Mouse (Mus musculus) heart, postnatal 0 days (tissue): ENCODE measurements around the gene Cd2ap. TPM values are rescaled to one million over a fixed set of nuclear protein-coding genes. Genes with fewer than 3 reads are reported as not detected.

Source experiments
- ATAC-seq: fragments of 200-750 bp; cut with Nextera tagmentation; 2 replicates; pipeline ENCODE4 v1.8.0; 2017; ENCODE audit warnings: low read depth, moderate number of reproducible peaks, moderate library complexity; ENCODE audit not compliant: insufficient read depth
- DNase-seq: peaks from one replicate; pipeline ENCODE4 v3.0.0-alpha.2; 2016; ENCODE audit warnings: low spot score
- H3K27ac ChIP-seq: fragments of 300-500 bp; sonication (generic); 2 replicates; pipeline ENCODE4 v1.5.1; 2014; ENCODE audit warnings: low read depth, mild to moderate bottlenecking
- H3K27me3 ChIP-seq: fragments of 300-500 bp; sonication (generic); 2 replicates; pipeline ENCODE4 v1.6.1; 2014; ENCODE audit warnings: low read length, mixed read lengths; ENCODE audit not compliant: control insufficient read depth, insufficient read depth
- H3K36me3 ChIP-seq: fragments of 300-500 bp; sonication (generic); replicated peaks from 2 replicates; pipeline ENCODE4 v1.6.1; 2014; ENCODE audit warnings: low read length, mixed read lengths; ENCODE audit not compliant: control insufficient read depth, insufficient read depth
- H3K4me1 ChIP-seq: fragments of 300-500 bp; sonication (generic); 2 replicates; pipeline ENCODE4 v1.6.1; 2014; ENCODE audit warnings: antibody characterized with exemption; ENCODE audit not compliant: control insufficient read depth, insufficient read depth
- H3K4me2 ChIP-seq: fragments of 300-500 bp; sonication (generic); 2 replicates; pipeline ENCODE4 v1.6.1; 2014; ENCODE audit warnings: low read depth, mild to moderate bottlenecking, low read length, moderate library complexity
- H3K4me3 ChIP-seq: fragments of 300-500 bp; sonication (generic); 2 replicates; pipeline ENCODE4 v1.5.1; 2014; ENCODE audit warnings: low read depth, low read length
- H3K9ac ChIP-seq: fragments of 300-500 bp; sonication (generic); replicated peaks from 2 replicates; pipeline ENCODE4 v1.6.1; 2014; ENCODE audit warnings: low read depth, low read length, mixed read lengths
- H3K9me3 ChIP-seq: fragments of 300-500 bp; sonication (generic); replicated peaks from 2 replicates; pipeline ENCODE4 v1.6.1; 2016; ENCODE audit warnings: low read length; ENCODE audit not compliant: control insufficient read depth
- CTCF ChIP-seq: IDR thresholded peaks from 2 replicates; pipeline ENCODE4 v1.5.1; 2016; ENCODE audit warnings: antibody characterized with exemption, control low read depth, low read depth
- EP300 ChIP-seq: IDR thresholded peaks from 2 replicates; pipeline ENCODE4 v1.6.1; 2016; ENCODE audit warnings: antibody characterized with exemption, low read depth
- WGBS: fragments of 180-500 bp; shearing (Covaris S2); extraction: QIAGEN DNeasy Blood & Tissue Kit; methylation state at CpG from one replicate; pipeline ENCODE4 v1.1.7; 2014; 5-methylcytosine and 5-hydroxymethylcytosine counted together
- polyA plus RNA-seq: library from polyadenylated mRNA; unstranded; fragments of >200 nt; fragmentation: Nextera tagmentation; extraction: Ambion mirVana; gene quantifications from 2 replicates; pipeline ENCODE4 v1.2.1, GENCODE M21; 2015
- total RNA-seq: library from RNA; depleted of rRNA; stranded (reverse); fragments of >200 nt; gene quantifications from 2 replicates; pipeline ENCODE4 v1.2.3, GENCODE M21; 2014; ENCODE audit warnings: low replicate concordance

Cd2ap gene
- total and polyA plus RNA-seq, 2 experiments from 2014 or later: 11.6 to 20.2 TPM

- DNase-seq (no peak), ATAC-seq (no peak)
- H3K4me3 ChIP-seq: no peak overlapping the region
- H3K9me3 ChIP-seq: peaks cover 4% of the 10 kb centered on the region; the same call in 1 of the 2 replicates
- no peak overlapping the region for H3K27ac ChIP-seq
- no peaks in the 10 kb centered on the region for H3K4me1 ChIP-seq
- no peak overlapping the region for H3K9ac ChIP-seq
- no peaks in the 10 kb centered on the region for H3K36me3 ChIP-seq
- 53% methylated on average over 2 of the region's 2 CpGs for WGBS
- H3K4me2 ChIP-seq: no peak overlapping the region
- no peaks in the 10 kb centered on the region for H3K27me3 ChIP-seq
- TF ChIP-seq EP300 (no peak), CTCF (no peak)
Observed at GRCm38 (mm10) chr17:42900795-42901194, 24.3 kb upstream of the Cd2ap start.

GRCm38 (mm10) chr17:42887282-42887707 is 10.8 kb upstream of the Cd2ap start:
- H3K36me3 ChIP-seq: no peaks in the 10 kb centered on the region
- TF ChIP-seq EP300 (no peak), CTCF (no peak)
- H3K27me3 ChIP-seq: no peaks in the 10 kb centered on the region
- H3K9ac ChIP-seq: no peak overlapping the region
- peaks cover 20% of the 10 kb centered on the region for H3K4me1 ChIP-seq
- no peak overlapping the region for H3K27ac ChIP-seq
- H3K4me3 ChIP-seq: no peak overlapping the region
- WGBS: 58% methylated on average over 4 of the region's 4 CpGs
- no peak overlapping the region for H3K4me2 ChIP-seq
- ATAC-seq (no peak), DNase-seq (no peak)
- 0 out of 2 replicates have a peak, but pooled peaks cover 3% of the 10 kb centered on the region for H3K9me3 ChIP-seq

- 35% methylated on average over 7 of the region's 7 CpGs for WGBS
- H3K4me3 ChIP-seq: no peak overlapping the region
- ATAC-seq (peak; percentile 62), DNase-seq (peak; percentile 36)
- no peak for TF ChIP-seq CTCF
- no peak for TF ChIP-seq EP300
- H3K9ac ChIP-seq: no peak overlapping the region
- 0 out of 2 replicates have a peak, but pooled peaks cover 3% of the 10 kb centered on the region for H3K9me3 ChIP-seq
- peak overlapping the region; percentile 26; the same call in 1 of the 2 replicates for H3K4me2 ChIP-seq
- no peaks in the 10 kb centered on the region for H3K36me3 ChIP-seq
- peak overlapping the region; percentile 60 for H3K27ac ChIP-seq
- H3K27me3 ChIP-seq: no peaks in the 10 kb centered on the region
- H3K4me1 ChIP-seq: peaks cover 20% of the 10 kb centered on the region
Observed at GRCm38 (mm10) chr17:42885091-42885501, 8.6 kb upstream of the Cd2ap start.

- H3K4me3 ChIP-seq: no peak overlapping the region
- no peak overlapping the region for H3K4me2 ChIP-seq
- ATAC-seq: peak; percentile 54; the same call in 1 of the 2 replicates
- H3K27ac ChIP-seq: peak overlapping the region; percentile 60
- no peaks in the 10 kb centered on the region for H3K27me3 ChIP-seq
- no peak overlapping the region for H3K9ac ChIP-seq
- H3K4me1 ChIP-seq: peaks cover 20% of the 10 kb centered on the region
- H3K9me3 ChIP-seq: 0 out of 2 replicates have a peak, but pooled peaks cover 3% of the 10 kb centered on the region
- DNase-seq: peak; percentile 68
- no peaks in the 10 kb centered on the region for H3K36me3 ChIP-seq
- TF ChIP-seq EP300: no peak
- TF ChIP-seq CTCF: no peak
- 4% methylated on average over 4 of the region's 4 CpGs for WGBS
Observed at GRCm38 (mm10) chr17:42884382-42884781, 7.9 kb upstream of the Cd2ap start.

GRCm38 (mm10) chr17:42883769-42884168 is 7.3 kb upstream of the Cd2ap start:
- Histone ChIP-seq H3K4me2 (no peak overlapping the region), H3K36me3 (no peaks in the 10 kb centered on the region), H3K4me3 (no peak overlapping the region), H3K9ac (no peak overlapping the region), H3K4me1 (peaks cover 20% of the 10 kb centered on the region), H3K9me3 (0 out of 2 replicates have a peak, but pooled peaks cover 3% of the 10 kb centered on the region), H3K27ac (peak overlapping the region; percentile 32; the same call in 1 of the 2 replicates), H3K27me3 (no peaks in the 10 kb centered on the region)
- DNase-seq: no peak
- TF ChIP-seq EP300: no peak
- no peak for TF ChIP-seq CTCF
- no peak for ATAC-seq
- WGBS: 87% methylated on average over 8 of the region's 8 CpGs

GRCm38 (mm10) chr17:42883315-42883714 is 6.8 kb upstream of the Cd2ap start:
- Histone ChIP-seq H3K27ac (no peak overlapping the region), H3K9me3 (0 out of 2 replicates have a peak, but pooled peaks cover 3% of the 10 kb centered on the region), H3K4me3 (no peak overlapping the region), H3K4me1 (peaks cover 20% of the 10 kb centered on the region), H3K27me3 (no peaks in the 10 kb centered on the region), H3K4me2 (no peak overlapping the region), H3K9ac (no peak overlapping the region), H3K36me3 (no peaks in the 10 kb centered on the region)
- no peak for ATAC-seq
- 31% methylated on average over 9 of the region's 9 CpGs for whole genome bisulfite sequencing
- TF ChIP-seq CTCF: no peak
- TF ChIP-seq EP300: no peak
- DNase-seq: no peak
